Mouse (Mus musculus) embryonic facial prominence, embryonic 12.5 days (tissue): Measurements from ENCODE around the gene Lcorl. TPM values are rescaled to one million over a fixed set of nuclear protein-coding genes. Genes with fewer than 3 reads are reported as not detected.
"Not testable (repeated sequence)": the region's sequence is repeated elsewhere in the genome, so short reads cannot be mapped to it uniquely, and the experiment has no call there.

Experiments
- ATAC-seq: fragments of 200-750 bp; cut with Nextera tagmentation; 2 replicates; pipeline ENCODE4 v1.8.0; 2017; ENCODE audit not compliant: insufficient number of reproducible peaks, insufficient read depth, low FRiP score, low TSS enrichment
- H3K27ac ChIP-seq: fragments of 300-500 bp; sonication (generic); 2 replicates; pipeline ENCODE4 v1.5.1; 2016; ENCODE audit warnings: mild to moderate bottlenecking
- H3K27me3 ChIP-seq: fragments of 300-500 bp; sonication (generic); 2 replicates; pipeline ENCODE4 v1.6.1; 2016; ENCODE audit warnings: mild to moderate bottlenecking, moderate library complexity
- H3K36me3 ChIP-seq: fragments of 300-500 bp; sonication (generic); 2 replicates; pipeline ENCODE4 v1.6.1; 2016; ENCODE audit warnings: mild to moderate bottlenecking
- H3K4me1 ChIP-seq: fragments of 300-500 bp; sonication (generic); 2 replicates; pipeline ENCODE4 v1.6.1; 2016
- H3K4me2 ChIP-seq: fragments of 300-500 bp; sonication (generic); replicated peaks from 2 replicates; pipeline ENCODE4 v1.6.1; 2016; ENCODE audit warnings: mild to moderate bottlenecking, moderate library complexity
- H3K4me3 ChIP-seq: fragments of 300-500 bp; sonication (generic); 2 replicates; pipeline ENCODE4 v1.5.1; 2016; ENCODE audit warnings: mild to moderate bottlenecking
- H3K9ac ChIP-seq: fragments of 300-500 bp; sonication (generic); 2 replicates; pipeline ENCODE4 v1.6.1; 2016; ENCODE audit warnings: mild to moderate bottlenecking, moderate library complexity
- H3K9me3 ChIP-seq: fragments of 300-500 bp; sonication (generic); 2 replicates; pipeline ENCODE4 v1.6.1; 2016; ENCODE audit warnings: mild to moderate bottlenecking, moderate library complexity
- WGBS: fragments of 180-500 bp; shearing (Covaris S2); methylation state at CpG from one replicate; pipeline ENCODE4 v1.1.7; 2016; 5-methylcytosine and 5-hydroxymethylcytosine counted together
- polyA plus RNA-seq: library from polyadenylated mRNA; unstranded; fragments of >200 nt; fragmentation: Nextera tagmentation; extraction: Ambion mirVana; gene quantifications from 2 replicates; pipeline ENCODE4 v1.2.1, GENCODE M21; 2016

Gene Lcorl
- polyA plus RNA-seq, 1 experiment from 2014 or later = 29.6 TPM

- Histone ChIP-seq H3K27ac (peak overlapping the region; percentile 86), H3K4me1 (peaks cover 6% of the 10 kb centered on the region), H3K4me2 (peak overlapping the region; percentile 71), H3K27me3 (no peaks in the 10 kb centered on the region), H3K4me3 (peak overlapping the region; percentile 82), H3K9ac (peak overlapping the region; percentile 79), H3K36me3 (no peaks in the 10 kb centered on the region), H3K9me3 (no peaks in the 10 kb centered on the region)
- peak; percentile 80 for ATAC-seq
- under 1% methylated on average over 27 of the region's 27 CpGs for WGBS
Measured at GRCm38 (mm10) chr5:45669234-45669597, 188.2 kb downstream of the Lcorl start.

- 6% methylated on average over 3 of the region's 3 CpGs for WGBS
- Histone ChIP-seq H3K27ac (peak overlapping the region; percentile 86), H3K27me3 (no peaks in the 10 kb centered on the region), H3K36me3 (no peaks in the 10 kb centered on the region), H3K4me2 (peak overlapping the region; percentile 71), H3K9ac (peak overlapping the region; percentile 79), H3K9me3 (no peaks in the 10 kb centered on the region), H3K4me3 (peak overlapping the region; percentile 82), H3K4me1 (peaks cover 6% of the 10 kb centered on the region)
- no peak for ATAC-seq
Measured at GRCm38 (mm10) chr5:45668831-45669230, 188.6 kb downstream of the Lcorl start.

- Histone ChIP-seq H3K4me3 (no peak overlapping the region; the same call in 1 of the 2 replicates), H3K27ac (no peak overlapping the region), H3K27me3 (no peaks in the 10 kb centered on the region), H3K36me3 (no peaks in the 10 kb centered on the region), H3K9me3 (no peaks in the 10 kb centered on the region), H3K4me2 (peak overlapping the region; percentile 71; the same call in 1 of the 2 replicates), H3K4me1 (peaks cover 6% of the 10 kb centered on the region), H3K9ac (no peak overlapping the region)
- ATAC-seq = no peak
- 21% methylated on average over 3 of the region's 3 CpGs for WGBS
Measured at GRCm38 (mm10) chr5:45668324-45668723, 189.1 kb downstream of the Lcorl start.

GRCm38 (mm10) chr5:45658406-45658805, 199.0 kb downstream of the Lcorl start:
- not testable (repeated sequence) for H3K9me3 ChIP-seq, ATAC-seq, H3K4me2 ChIP-seq, H3K4me1 ChIP-seq, H3K27ac ChIP-seq, H3K27me3 ChIP-seq, H3K36me3 ChIP-seq, H3K9ac ChIP-seq, H3K4me3 ChIP-seq
- 95% methylated on average over 13 of the region's 13 CpGs for WGBS

GRCm38 (mm10) chr5:45651026-45651703, 206.2 kb downstream of the Lcorl start:
- 91% methylated on average over 2 of the region's 2 CpGs for WGBS
- Histone ChIP-seq H3K4me3 (no peak overlapping the region), H3K9ac (no peak overlapping the region), H3K36me3 (no peaks in the 10 kb centered on the region), H3K9me3 (no peaks in the 10 kb centered on the region), H3K4me2 (no peak overlapping the region), H3K4me1 (no peaks in the 10 kb centered on the region), H3K27me3 (no peaks in the 10 kb centered on the region), H3K27ac (no peak overlapping the region)
- no peak for ATAC-seq

Other genes starting within 250 kb of the Lcorl start
- gene Fam184b, start 218.0 kb downstream of the Lcorl start, polyA plus RNA-seq = 0.78 and 1.1 TPM in 2 replicates
- 56.8 and 58.3 TPM in 2 replicates for gene Ncapg, start 187.7 kb downstream of the Lcorl start, polyA plus RNA-seq